Mouse (Mus musculus) neural tube, embryonic 14.5 days (tissue): Measurements from ENCODE around the gene Ramp1. TPM values are rescaled to one million over a fixed set of nuclear protein-coding genes. Genes with fewer than 3 reads are reported as not detected.

ENCODE experiments used
- ATAC-seq: fragments of 200-750 bp; cut with Nextera tagmentation; 2 replicates; pipeline ENCODE4 v1.8.0; 2017; ENCODE audit warnings: low read depth, mild to moderate bottlenecking, moderate TSS enrichment, moderate library complexity
- H3K27ac ChIP-seq: fragments of 300-500 bp; sonication (generic); 2 replicates; pipeline ENCODE4 v1.5.1; 2014; ENCODE audit warnings: low read depth, mild to moderate bottlenecking, control low read depth, low read length, moderate library complexity, mixed read lengths
- H3K27me3 ChIP-seq: fragments of 300-500 bp; sonication (generic); 2 replicates; pipeline ENCODE4 v1.6.1; 2014; ENCODE audit warnings: low read length; ENCODE audit not compliant: control insufficient read depth, insufficient read depth
- H3K36me3 ChIP-seq: fragments of 300-500 bp; sonication (generic); 2 replicates; pipeline ENCODE4 v1.6.1; 2014; ENCODE audit warnings: low read length, mixed read lengths; ENCODE audit not compliant: control insufficient read depth, insufficient read depth
- H3K4me1 ChIP-seq: fragments of 300-500 bp; sonication (generic); 2 replicates; pipeline ENCODE4 v1.6.1; 2014; ENCODE audit warnings: low read length; ENCODE audit not compliant: control insufficient read depth, insufficient read depth
- H3K4me2 ChIP-seq: fragments of 300-500 bp; sonication (generic); 2 replicates; pipeline ENCODE4 v1.6.1; 2014; ENCODE audit warnings: mild to moderate bottlenecking, low read depth, low read length, control low read depth
- H3K4me3 ChIP-seq: fragments of 300-500 bp; sonication (generic); 2 replicates; pipeline ENCODE4 v1.5.1; 2014; ENCODE audit warnings: low read depth, low read length, control low read depth, mixed read lengths
- H3K9ac ChIP-seq: fragments of 300-500 bp; sonication (generic); replicated peaks from 2 replicates; pipeline ENCODE4 v1.6.1; 2014; ENCODE audit warnings: low read depth, mild to moderate bottlenecking, control low read depth, low read length, mixed read lengths
- H3K9me3 ChIP-seq: fragments of 300-500 bp; sonication (generic); 2 replicates; pipeline ENCODE4 v1.6.1; 2016; ENCODE audit warnings: low read length; ENCODE audit not compliant: control insufficient read depth
- WGBS: fragments of 180-500 bp; shearing (Covaris S2); extraction: QIAGEN DNeasy Blood & Tissue Kit; methylation state at CpG from one replicate; pipeline ENCODE4 v1.1.7; 2014; 5-methylcytosine and 5-hydroxymethylcytosine counted together
- polyA plus RNA-seq: library from polyadenylated mRNA; unstranded; fragments of >200 nt; fragmentation: Nextera tagmentation; extraction: Ambion mirVana; gene quantifications from 2 replicates; pipeline ENCODE4 v1.2.1, GENCODE M21; 2014

Ramp1 gene
- polyA plus RNA-seq, 1 experiment from 2014 or later = 15.8 TPM

DNA sequence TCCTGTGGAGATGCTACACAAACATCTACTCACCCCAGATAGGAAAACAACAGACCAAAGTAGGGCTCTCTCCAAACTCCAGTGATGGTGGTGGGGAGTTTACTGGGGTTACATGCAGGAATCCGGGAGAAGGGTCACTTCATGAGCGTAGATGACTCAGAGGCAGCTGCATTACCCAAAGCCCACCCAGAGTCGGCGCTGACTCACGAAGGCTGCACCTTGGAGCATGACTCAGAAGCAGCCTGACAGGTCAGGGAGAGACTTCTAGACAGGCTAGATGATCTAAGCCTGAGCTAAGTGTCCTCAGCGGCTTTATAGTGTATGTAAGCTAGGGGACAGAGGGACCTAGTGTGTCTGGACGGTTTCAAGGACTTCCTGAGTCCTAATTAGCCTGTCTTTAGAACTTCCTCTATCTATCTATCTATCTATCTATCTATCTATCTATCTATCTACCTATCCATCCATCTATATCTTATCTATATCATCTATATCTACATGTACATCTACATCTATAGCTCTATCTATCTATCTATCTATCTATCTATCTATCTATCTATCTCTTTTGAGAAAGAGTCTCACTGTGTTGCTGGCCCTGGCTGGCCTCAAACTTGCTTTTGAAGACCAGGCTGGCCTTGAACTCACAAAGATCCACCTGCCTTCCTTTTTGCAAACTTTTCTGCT lies 40.2 kb downstream of the Ramp1 start:
- H3K9me3 ChIP-seq = no peaks in the 10 kb centered on the region
- H3K27ac ChIP-seq = no peak overlapping the region
- no peaks in the 10 kb centered on the region for H3K36me3 ChIP-seq
- ATAC-seq = no peak
- H3K9ac ChIP-seq = no peak overlapping the region
- 88% methylated on average over 7 of the region's 7 CpGs for WGBS
- H3K4me3 ChIP-seq = no peak overlapping the region
- H3K4me2 ChIP-seq = no peak overlapping the region
- H3K27me3 ChIP-seq = no peaks in the 10 kb centered on the region
- no peaks in the 10 kb centered on the region for H3K4me1 ChIP-seq

DNA sequence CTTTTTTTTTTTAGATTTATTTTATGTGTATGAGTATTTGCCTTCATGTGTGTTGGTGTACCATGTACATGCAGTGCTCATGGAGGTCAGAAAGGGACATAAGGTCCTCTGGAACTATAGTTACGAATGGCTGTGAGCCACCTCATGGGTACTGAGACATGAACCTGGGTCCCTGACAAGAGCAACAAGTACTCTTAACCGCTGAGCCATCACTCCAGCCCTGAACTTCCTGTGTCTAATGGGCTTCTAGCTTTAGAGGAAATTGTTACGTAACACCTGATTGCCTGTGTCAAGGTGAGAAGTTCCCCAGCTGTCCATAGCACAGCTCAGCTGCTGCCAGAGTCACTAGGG lies 40.7 kb downstream of the Ramp1 start:
- H3K4me2 ChIP-seq = no peak overlapping the region
- 92% methylated on average over 3 of the region's 3 CpGs for WGBS
- H3K36me3 ChIP-seq = no peaks in the 10 kb centered on the region
- no peaks in the 10 kb centered on the region for H3K9me3 ChIP-seq
- H3K4me3 ChIP-seq = no peak overlapping the region
- H3K27me3 ChIP-seq = no peaks in the 10 kb centered on the region
- H3K27ac ChIP-seq = no peak overlapping the region
- ATAC-seq = no peak
- H3K9ac ChIP-seq = no peak overlapping the region
- no peaks in the 10 kb centered on the region for H3K4me1 ChIP-seq

DNA sequence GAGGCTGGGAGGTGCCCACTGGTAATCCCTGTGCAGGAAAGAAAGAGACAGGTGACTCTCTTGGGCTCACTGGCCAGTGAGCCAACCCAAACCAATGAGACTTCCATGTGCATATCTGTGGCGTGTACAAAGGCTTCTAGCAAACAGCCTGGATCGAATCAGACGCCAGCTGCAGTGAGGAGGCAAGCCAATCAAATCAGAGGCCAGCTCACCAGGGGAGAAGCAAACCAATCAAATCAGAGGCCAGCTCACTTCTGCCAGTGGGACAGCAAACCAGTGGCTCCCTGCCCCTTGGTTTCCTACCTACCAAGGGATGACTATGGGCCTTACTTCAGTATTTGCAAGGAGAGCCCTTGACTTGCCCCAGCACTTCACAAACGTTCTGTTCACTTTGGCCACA lies 46.9 kb downstream of the Ramp1 start:
- 87% methylated on average over 4 of the region's 4 CpGs for WGBS
- no peaks in the 10 kb centered on the region for H3K36me3 ChIP-seq
- H3K4me2 ChIP-seq = no peak overlapping the region
- H3K9me3 ChIP-seq = no peaks in the 10 kb centered on the region
- no peak overlapping the region for H3K4me3 ChIP-seq
- no peak overlapping the region for H3K27ac ChIP-seq
- H3K9ac ChIP-seq = no peak overlapping the region
- no peaks in the 10 kb centered on the region for H3K4me1 ChIP-seq
- no peaks in the 10 kb centered on the region for H3K27me3 ChIP-seq
- ATAC-seq = no peak

DNA sequence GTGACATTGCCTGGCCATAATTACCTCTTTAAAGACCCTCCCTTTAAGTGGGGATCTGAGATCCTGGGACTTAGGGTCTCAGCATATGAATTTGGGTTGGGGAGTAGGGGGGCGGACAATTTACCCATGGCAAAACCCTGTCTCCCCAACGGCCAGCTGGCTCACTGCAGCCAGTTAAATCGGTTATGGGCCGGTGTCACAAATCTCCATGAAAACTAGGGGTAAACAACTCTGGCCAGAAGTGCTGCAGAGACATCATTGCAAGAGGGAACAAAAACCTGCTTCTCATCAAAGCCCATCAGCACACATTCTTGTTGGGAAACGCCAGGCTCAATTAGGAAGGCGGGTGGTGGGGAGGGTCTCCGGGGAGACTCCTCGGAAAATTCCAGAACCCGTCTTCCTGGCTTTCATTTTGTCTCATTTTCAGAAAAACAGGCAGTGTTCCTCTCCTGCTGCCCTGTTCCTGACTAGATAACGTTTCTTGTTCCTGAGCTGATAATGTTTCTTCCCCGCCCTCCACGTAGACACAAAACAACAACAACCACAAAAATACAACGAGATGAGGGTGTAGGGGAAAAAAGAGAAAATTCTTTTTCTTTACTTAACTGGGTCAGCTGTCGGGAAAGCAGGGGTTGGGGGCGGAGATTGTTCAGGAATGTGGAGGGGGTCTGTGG lies 47.9 kb downstream of the Ramp1 start:
- Histone ChIP-seq H3K27ac (no peak overlapping the region), H3K9me3 (no peaks in the 10 kb centered on the region), H3K4me1 (no peaks in the 10 kb centered on the region), H3K4me3 (no peak overlapping the region), H3K36me3 (no peaks in the 10 kb centered on the region), H3K9ac (no peak overlapping the region), H3K4me2 (no peak overlapping the region), H3K27me3 (no peaks in the 10 kb centered on the region)
- 64% methylated on average over 15 of the region's 15 CpGs for WGBS
- ATAC-seq = no peak

DNA sequence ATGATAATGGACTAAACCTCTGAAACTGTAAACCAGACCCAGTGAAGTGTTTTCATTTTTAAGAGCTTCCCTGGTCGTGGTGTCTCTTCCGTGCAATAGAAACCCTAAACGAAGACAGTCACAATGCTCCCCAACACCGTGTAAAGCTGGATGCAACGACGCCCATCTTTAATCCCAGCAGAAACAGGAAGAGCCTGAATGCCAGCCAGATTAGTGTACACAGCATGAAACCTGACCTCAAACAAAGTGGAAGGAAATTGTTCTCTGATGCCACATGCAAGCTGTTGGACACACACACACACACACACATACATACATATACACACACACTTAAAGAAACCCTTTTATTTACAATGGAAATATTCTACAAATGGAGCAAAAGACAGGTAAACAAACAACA lies 51.5 kb downstream of the Ramp1 start:
- Histone ChIP-seq H3K36me3 (no peaks in the 10 kb centered on the region), H3K4me3 (no peak overlapping the region), H3K27ac (no peak overlapping the region), H3K4me2 (no peak overlapping the region), H3K4me1 (no peaks in the 10 kb centered on the region), H3K9me3 (no peaks in the 10 kb centered on the region), H3K27me3 (no peaks in the 10 kb centered on the region), H3K9ac (no peak overlapping the region)
- ATAC-seq = no peak
- 86% methylated on average over 6 of the region's 6 CpGs for WGBS

DNA sequence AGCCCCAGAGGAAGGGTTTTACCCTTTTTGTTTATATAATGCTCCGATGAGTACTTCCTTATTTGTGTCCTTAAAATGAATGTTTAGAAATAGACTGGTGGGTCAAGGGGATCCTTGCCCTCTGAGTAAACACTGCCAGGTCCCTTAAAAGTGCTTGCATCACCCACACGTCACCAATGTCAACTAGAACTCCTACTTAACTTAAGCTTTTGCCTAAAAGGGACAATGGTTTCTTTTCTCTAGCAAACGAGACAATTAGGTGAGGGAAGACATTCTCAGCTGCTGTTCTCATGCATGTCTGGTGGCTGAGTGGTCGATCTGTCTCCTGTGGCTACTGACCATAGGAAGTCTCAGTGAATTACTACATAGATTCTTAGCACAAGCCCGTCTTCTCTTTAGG lies 52.3 kb downstream of the Ramp1 start:
- Histone ChIP-seq H3K4me2 (no peak overlapping the region), H3K36me3 (no peaks in the 10 kb centered on the region), H3K27ac (no peak overlapping the region), H3K9ac (no peak overlapping the region), H3K9me3 (no peaks in the 10 kb centered on the region), H3K27me3 (no peaks in the 10 kb centered on the region), H3K4me3 (no peak overlapping the region), H3K4me1 (no peaks in the 10 kb centered on the region)
- WGBS = 68% methylated on average over 5 of the region's 5 CpGs
- no peak for ATAC-seq

DNA sequence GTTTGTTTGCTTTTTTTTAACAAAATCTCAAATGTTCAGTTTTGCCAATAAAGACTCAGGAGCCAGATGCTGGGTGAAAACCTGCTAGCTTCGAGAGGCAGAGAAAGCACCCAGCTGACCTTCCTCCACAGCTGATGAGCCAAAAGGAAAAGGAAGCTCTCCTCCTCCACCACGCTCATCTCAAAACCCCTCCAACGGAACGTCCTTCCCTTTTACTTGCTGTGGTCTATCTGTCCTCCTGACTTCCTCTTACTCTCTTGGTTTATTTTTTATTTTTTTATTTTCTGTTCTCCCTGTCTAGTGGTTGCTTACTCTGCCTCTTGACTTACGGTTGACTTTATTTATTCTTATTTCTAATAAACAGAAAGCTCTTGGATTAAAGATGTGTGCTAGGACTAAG lies 55.8 kb downstream of the Ramp1 start:
- no peaks in the 10 kb centered on the region for H3K9me3 ChIP-seq
- H3K27me3 ChIP-seq = no peaks in the 10 kb centered on the region
- no peak overlapping the region for H3K4me3 ChIP-seq
- no peaks in the 10 kb centered on the region for H3K36me3 ChIP-seq
- no peak for ATAC-seq
- WGBS = 80% methylated on average over 5 of the region's 5 CpGs
- H3K9ac ChIP-seq = no peak overlapping the region
- H3K27ac ChIP-seq = no peak overlapping the region
- H3K4me1 ChIP-seq = no peaks in the 10 kb centered on the region
- H3K4me2 ChIP-seq = no peak overlapping the region

DNA sequence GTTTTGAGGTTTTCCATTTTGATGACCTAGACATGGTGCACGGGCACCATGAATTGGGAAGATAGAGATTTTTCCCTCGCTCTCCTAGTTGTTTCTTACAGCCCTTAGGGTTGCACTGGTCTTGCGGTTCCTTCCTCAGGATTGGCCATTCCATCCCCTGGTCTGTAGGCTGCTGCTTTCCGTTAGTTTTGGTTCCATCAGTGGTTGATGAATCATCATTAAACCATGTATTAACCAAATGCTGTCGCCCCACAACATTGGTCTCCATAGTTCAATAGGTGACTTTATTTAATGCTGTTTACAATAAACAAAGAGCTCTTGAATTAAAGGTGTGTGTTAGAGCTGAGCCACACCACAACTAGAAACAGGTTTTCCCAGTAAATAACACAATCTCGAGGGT lies 58.1 kb downstream of the Ramp1 start:
- H3K36me3 ChIP-seq = no peaks in the 10 kb centered on the region
- no peaks in the 10 kb centered on the region for H3K27me3 ChIP-seq
- H3K4me3 ChIP-seq = no peak overlapping the region
- no peak overlapping the region for H3K9ac ChIP-seq
- no peaks in the 10 kb centered on the region for H3K4me1 ChIP-seq
- no peak overlapping the region for H3K27ac ChIP-seq
- ATAC-seq = no peak
- no peaks in the 10 kb centered on the region for H3K9me3 ChIP-seq
- 88% methylated on average over 6 of the region's 6 CpGs for WGBS
- no peak overlapping the region for H3K4me2 ChIP-seq

DNA sequence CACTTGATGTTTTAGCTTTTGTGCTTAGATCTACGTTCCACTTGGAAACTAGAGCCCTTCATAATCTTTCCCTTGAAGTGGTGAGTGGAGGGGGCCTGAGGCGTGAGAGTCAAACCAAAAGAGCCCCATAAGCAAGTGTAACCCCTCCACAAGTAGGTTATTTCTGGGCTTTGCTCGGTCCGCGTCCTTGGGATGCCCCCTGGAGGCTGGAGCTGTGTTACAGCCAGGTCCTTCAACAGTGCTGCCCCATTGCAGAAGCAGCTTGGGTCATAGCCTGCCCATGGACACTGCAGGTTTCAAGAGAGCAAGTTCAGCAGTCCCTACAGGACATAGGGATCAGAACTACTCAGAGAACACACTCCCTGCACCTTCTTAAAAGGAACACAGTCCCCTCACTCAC lies 59.5 kb downstream of the Ramp1 start:
- no peak overlapping the region for H3K4me3 ChIP-seq
- 15% methylated on average over 5 of the region's 5 CpGs for WGBS
- no peaks in the 10 kb centered on the region for H3K4me1 ChIP-seq
- H3K36me3 ChIP-seq = no peaks in the 10 kb centered on the region
- no peak overlapping the region for H3K4me2 ChIP-seq
- no peak overlapping the region for H3K27ac ChIP-seq
- no peaks in the 10 kb centered on the region for H3K9me3 ChIP-seq
- no peak overlapping the region for H3K9ac ChIP-seq
- ATAC-seq = no peak
- no peaks in the 10 kb centered on the region for H3K27me3 ChIP-seq
